Mouse (Mus musculus): ENCODE results near the gene Sec22c. TPM values are rescaled to one million over a fixed set of nuclear protein-coding genes. Genes with fewer than 3 reads are reported as not detected.
A peak's percentile ranks its signal among the peaks of the same experiment; 100 is the strongest.

The Sec22c gene
- polyA plus RNA-seq, 1 experiment from 2014 or later = 17.4 TPM

DNA sequence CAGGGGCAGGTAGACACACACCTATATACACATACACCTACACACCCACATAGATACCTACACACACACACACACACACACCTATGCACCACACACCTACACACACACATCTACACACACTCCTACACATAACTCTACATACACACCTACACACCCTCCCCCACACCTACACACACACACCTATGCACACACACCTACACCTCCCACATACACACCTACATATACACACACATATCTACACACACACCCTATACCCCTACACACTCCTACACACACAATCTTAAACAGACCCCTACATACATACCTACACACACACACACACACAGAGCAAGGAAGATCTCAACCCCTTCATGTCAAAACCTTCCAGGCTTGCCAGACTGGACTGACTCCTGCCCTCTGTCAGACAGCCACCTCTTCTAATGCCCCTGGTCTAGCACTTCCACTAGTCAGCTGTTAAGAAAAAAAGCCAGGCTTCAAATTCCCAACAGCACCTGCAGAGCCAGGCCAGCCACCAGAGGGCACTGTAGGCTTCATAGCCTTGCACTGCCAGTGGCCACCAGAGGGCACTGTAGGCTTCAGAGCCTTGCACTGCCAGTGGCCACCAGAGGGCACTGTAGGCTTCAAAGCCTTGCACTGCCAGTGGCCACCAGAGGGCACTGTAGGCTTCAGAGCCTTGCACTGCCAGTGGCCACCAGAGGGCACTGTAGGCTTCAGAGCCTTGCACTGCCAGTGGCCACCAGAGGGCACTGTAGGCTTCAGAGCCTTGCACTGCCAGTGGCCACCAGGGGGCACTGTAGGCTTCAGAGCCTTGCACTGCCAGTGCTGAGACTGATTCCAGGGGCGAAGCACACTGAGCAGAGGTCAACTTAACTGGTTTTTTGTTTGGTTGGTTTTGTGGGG lies 7.9 kb downstream of the Sec22c start:
- ATAC-seq (ENCODE audit: insufficient read depth, low FRiP score, low TSS enrichment) = peak; percentile 16; the same call in 1 of the 2 replicates
- DNase-seq (ENCODE audit: low spot score) = peak; percentile 45
- H3K4me1 ChIP-seq (ENCODE audit: control insufficient read depth, insufficient read depth, low read length) = no peaks in the 10 kb centered on the region
- no peak overlapping the region for H3K4me2 ChIP-seq (ENCODE audit: low read depth)
- no peak overlapping the region for H3K4me3 ChIP-seq (ENCODE audit: low read depth, low read length)
- H3K9ac ChIP-seq (ENCODE audit: low read length) = no peak overlapping the region
- peaks cover 3% of the 10 kb centered on the region; the same call in 1 of the 2 replicates for H3K36me3 ChIP-seq (ENCODE audit: control insufficient read depth, insufficient read depth, low read length)
- no peaks in the 10 kb centered on the region for H3K9me3 ChIP-seq (ENCODE audit: control insufficient read depth, low read length)
- H3K27me3 ChIP-seq (ENCODE audit: control insufficient read depth, insufficient read depth, low read length) = no peaks in the 10 kb centered on the region
- WGBS = 100% methylated on average over 1 of the region's 1 CpGs
- no peak overlapping the region for H3K27ac ChIP-seq (ENCODE audit: low read depth, low read length)

DNA sequence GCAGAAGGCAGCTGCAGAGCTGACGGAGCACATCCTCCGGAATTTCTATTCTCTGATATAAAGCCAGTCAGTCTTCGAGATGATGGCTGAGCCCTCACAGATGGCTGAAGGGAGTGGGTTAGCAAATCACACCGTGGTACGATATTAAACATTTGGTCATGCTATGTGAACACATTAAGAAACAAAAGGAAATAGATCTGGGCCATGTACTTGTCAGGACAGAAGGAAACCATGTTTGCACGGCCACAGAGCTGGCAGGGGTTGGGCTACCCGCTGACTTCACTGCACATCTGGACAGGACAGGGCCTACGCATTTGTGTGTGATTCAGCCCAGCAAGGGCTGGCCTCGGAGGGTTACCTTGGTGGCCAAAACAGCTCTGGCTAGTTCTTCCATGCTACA lies 8.7 kb downstream of the Sec22c start:
- Histone ChIP-seq H3K36me3 (ENCODE audit: control insufficient read depth, insufficient read depth, low read length) (peaks cover 3% of the 10 kb centered on the region; the same call in 1 of the 2 replicates), H3K4me3 (ENCODE audit: low read depth, low read length) (no peak overlapping the region), H3K9me3 (ENCODE audit: control insufficient read depth, low read length) (no peaks in the 10 kb centered on the region), H3K9ac (ENCODE audit: low read length) (no peak overlapping the region), H3K4me2 (ENCODE audit: low read depth) (no peak overlapping the region), H3K4me1 (ENCODE audit: control insufficient read depth, insufficient read depth, low read length) (no peaks in the 10 kb centered on the region), H3K27ac (ENCODE audit: low read depth, low read length) (no peak overlapping the region), H3K27me3 (ENCODE audit: control insufficient read depth, insufficient read depth, low read length) (no peaks in the 10 kb centered on the region)
- DNase-seq (ENCODE audit: low spot score) (no peak), ATAC-seq (ENCODE audit: insufficient read depth, low FRiP score, low TSS enrichment) (no peak)
- 90% methylated on average over 9 of the region's 9 CpGs for WGBS

DNA sequence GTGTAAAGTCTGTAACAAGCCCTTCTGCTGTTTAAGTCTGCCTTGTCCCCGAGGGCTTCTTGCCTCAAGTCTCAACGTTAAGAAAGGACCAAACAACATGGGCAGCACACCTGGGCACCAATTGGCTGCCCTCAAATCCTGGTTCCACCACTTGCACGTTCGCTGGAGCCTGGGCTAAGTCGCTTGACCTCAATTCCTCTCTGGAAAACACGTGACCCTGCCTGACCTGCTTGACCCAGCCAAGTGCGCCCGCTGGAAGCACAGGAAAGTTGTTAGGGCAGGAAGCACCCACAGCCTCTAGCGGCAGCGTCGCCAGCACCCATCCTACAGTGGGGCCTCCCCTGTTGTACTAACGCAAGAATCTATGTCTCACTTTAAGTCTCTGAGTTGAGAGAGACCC lies 10.6 kb downstream of the Sec22c start:
- H3K27ac ChIP-seq (ENCODE audit: low read depth, low read length) = no peak overlapping the region
- DNase-seq (ENCODE audit: low spot score) = no peak
- H3K4me2 ChIP-seq (ENCODE audit: low read depth) = no peak overlapping the region
- H3K27me3 ChIP-seq (ENCODE audit: control insufficient read depth, insufficient read depth, low read length) = no peaks in the 10 kb centered on the region
- 79% methylated on average over 12 of the region's 12 CpGs for WGBS
- H3K4me1 ChIP-seq (ENCODE audit: control insufficient read depth, insufficient read depth, low read length) = no peaks in the 10 kb centered on the region
- H3K36me3 ChIP-seq (ENCODE audit: control insufficient read depth, insufficient read depth, low read length) = peaks cover 3% of the 10 kb centered on the region
- no peaks in the 10 kb centered on the region for H3K9me3 ChIP-seq (ENCODE audit: control insufficient read depth, low read length)
- H3K4me3 ChIP-seq (ENCODE audit: low read depth, low read length) = no peak overlapping the region
- no peak overlapping the region for H3K9ac ChIP-seq (ENCODE audit: low read length)
- ATAC-seq (ENCODE audit: insufficient read depth, low FRiP score, low TSS enrichment) = no peak

DNA sequence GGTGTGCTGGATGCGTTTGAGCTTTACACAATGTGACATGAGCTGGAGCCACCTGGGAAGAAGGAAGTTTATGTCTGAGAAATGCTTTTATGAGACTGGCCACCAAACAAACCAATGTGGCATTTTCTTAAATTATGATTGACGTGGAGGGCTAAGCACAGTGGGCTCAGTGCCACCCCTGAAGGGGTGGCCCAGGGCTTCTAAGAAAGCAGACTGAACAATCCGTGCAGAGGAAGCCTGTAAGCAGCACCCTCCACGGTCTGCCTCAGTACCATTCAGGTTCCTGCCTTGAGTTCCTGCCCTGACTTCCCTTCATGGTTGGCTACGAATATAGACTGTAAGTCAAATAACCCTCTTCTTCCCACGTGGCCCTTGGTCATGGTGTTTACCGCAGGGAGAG lies 14.6 kb downstream of the Sec22c start:
- no peak for ATAC-seq (ENCODE audit: insufficient read depth, low FRiP score, low TSS enrichment)
- Histone ChIP-seq H3K36me3 (ENCODE audit: control insufficient read depth, insufficient read depth, low read length) (peaks cover 5% of the 10 kb centered on the region), H3K27ac (ENCODE audit: low read depth, low read length) (peak overlapping the region; percentile 49), H3K9ac (ENCODE audit: low read length) (no peak overlapping the region), H3K27me3 (ENCODE audit: control insufficient read depth, insufficient read depth, low read length) (no peaks in the 10 kb centered on the region), H3K4me2 (ENCODE audit: low read depth) (no peak overlapping the region), H3K4me3 (ENCODE audit: low read depth, low read length) (no peak overlapping the region), H3K9me3 (ENCODE audit: control insufficient read depth, low read length) (no peaks in the 10 kb centered on the region), H3K4me1 (ENCODE audit: control insufficient read depth, insufficient read depth, low read length) (no peaks in the 10 kb centered on the region)
- WGBS = 87% methylated on average over 7 of the region's 7 CpGs
- DNase-seq (ENCODE audit: low spot score) = no peak

DNA sequence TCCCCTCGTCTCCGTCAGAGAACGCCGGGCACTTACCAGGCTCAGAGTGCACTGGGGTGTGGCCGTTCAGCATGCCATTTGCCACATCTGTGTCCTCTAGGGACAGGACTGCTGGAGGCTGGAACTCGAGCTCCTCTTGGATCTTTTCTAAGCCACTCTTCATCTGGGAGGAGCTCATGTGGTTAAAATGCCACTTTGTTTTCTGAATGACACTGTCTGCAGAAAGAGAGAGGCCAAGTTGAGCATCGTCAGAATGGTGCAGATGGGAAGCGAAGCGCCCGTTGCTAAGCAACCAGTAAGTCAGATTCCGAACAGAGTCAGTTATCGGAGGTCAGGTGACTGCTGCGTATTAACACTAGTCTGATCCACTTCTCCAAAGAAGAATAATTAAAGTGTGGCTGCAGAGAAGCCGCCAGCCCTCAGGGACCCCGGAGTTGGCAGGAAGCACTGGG lies 15.1 kb downstream of the Sec22c start:
- peak overlapping the region; percentile 49; the same call in 1 of the 2 replicates for H3K27ac ChIP-seq (ENCODE audit: low read depth, low read length)
- peaks cover 6% of the 10 kb centered on the region for H3K36me3 ChIP-seq (ENCODE audit: control insufficient read depth, insufficient read depth, low read length)
- no peak overlapping the region for H3K9ac ChIP-seq (ENCODE audit: low read length)
- H3K4me1 ChIP-seq (ENCODE audit: control insufficient read depth, insufficient read depth, low read length) = no peaks in the 10 kb centered on the region
- peak; percentile 75; the same call in 1 of the 2 replicates for ATAC-seq (ENCODE audit: insufficient read depth, low FRiP score, low TSS enrichment)
- peak; percentile 50 for DNase-seq (ENCODE audit: low spot score)
- no peaks in the 10 kb centered on the region for H3K9me3 ChIP-seq (ENCODE audit: control insufficient read depth, low read length)
- 62% methylated on average over 15 of the region's 15 CpGs for WGBS
- no peak overlapping the region for H3K4me2 ChIP-seq (ENCODE audit: low read depth)
- H3K4me3 ChIP-seq (ENCODE audit: low read depth, low read length) = no peak overlapping the region
- H3K27me3 ChIP-seq (ENCODE audit: control insufficient read depth, insufficient read depth, low read length) = no peaks in the 10 kb centered on the region

DNA sequence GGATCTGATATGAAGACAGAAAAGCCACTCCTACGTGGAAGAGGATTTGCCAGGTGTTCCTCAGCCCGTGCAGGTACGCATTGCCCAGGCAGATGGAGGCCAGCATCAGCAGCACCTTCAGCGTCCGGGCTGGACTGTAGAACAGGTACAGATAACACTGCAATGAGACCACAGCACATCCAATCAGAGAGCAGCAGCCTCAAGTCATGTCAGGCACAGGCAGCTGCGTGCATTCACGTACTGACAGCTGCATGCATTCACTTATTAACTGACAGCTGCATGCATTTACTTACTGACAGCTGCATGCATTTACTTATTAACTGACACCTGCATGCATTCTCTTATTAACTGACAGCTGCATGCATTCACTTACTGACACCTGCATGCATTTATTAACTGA lies 20.6 kb downstream of the Sec22c start:
- no peak overlapping the region for H3K27ac ChIP-seq (ENCODE audit: low read depth, low read length)
- no peak overlapping the region for H3K9ac ChIP-seq (ENCODE audit: low read length)
- no peaks in the 10 kb centered on the region for H3K27me3 ChIP-seq (ENCODE audit: control insufficient read depth, insufficient read depth, low read length)
- no peak overlapping the region for H3K4me3 ChIP-seq (ENCODE audit: low read depth, low read length)
- peaks cover 8% of the 10 kb centered on the region; the same call in 1 of the 2 replicates for H3K36me3 ChIP-seq (ENCODE audit: control insufficient read depth, insufficient read depth, low read length)
- no peak overlapping the region for H3K4me2 ChIP-seq (ENCODE audit: low read depth)
- no peak for ATAC-seq (ENCODE audit: insufficient read depth, low FRiP score, low TSS enrichment)
- WGBS = 85% methylated on average over 7 of the region's 7 CpGs
- no peaks in the 10 kb centered on the region for H3K9me3 ChIP-seq (ENCODE audit: control insufficient read depth, low read length)
- DNase-seq (ENCODE audit: low spot score) = no peak
- H3K4me1 ChIP-seq (ENCODE audit: control insufficient read depth, insufficient read depth, low read length) = no peaks in the 10 kb centered on the region

DNA sequence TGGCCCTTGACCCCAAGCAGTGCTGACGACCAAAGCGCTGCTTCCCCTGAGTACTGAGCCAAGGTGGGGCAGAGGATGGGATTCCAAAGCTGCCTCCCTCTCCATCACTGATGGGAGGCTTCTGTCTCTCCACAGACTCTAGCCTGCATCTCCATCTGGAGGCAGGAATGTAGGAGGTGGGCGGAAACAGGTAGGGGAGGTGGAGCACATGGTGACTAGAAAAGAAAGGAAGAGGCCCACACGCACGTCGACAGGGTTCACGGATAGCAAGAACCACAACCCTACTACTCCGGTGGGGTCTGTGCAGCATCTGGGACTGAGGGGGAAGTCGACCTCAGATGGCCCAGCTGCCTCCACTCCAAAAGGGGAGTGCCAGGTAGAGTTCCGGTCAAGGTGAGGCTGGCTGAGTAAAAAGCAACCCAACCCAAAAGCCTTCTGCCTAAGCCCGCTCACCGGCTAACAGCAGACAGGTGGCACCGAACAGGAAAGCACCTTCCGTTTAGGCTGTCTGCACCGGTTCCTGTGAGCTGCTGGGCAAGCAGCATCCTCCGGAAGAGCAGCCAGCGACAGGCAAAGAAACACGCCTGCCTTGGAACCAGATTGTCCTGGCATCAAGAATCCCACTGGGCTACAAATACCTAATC lies 23.1 kb downstream of the Sec22c start:
- ATAC-seq (ENCODE audit: insufficient read depth, low FRiP score, low TSS enrichment) = no peak

DNA sequence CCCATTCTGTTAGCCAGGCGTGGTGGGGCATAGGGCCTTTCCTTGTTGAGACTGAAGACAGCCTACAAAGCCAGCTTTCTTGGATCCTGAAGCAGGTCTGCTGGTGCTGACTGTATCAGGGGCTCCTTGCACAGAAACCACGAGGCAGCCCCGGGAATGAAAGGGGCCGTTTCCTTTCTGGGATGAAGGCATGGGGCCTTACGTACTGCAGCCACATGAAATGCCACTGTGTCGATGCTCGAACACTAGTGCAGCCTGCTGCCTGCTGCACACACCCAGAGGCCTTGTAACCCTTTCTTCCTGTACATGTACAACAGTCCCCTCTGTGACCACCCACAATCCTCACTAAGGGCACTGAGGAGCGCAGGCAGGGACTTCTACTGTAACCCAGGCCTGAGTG lies 24.1 kb downstream of the Sec22c start:
- no peak overlapping the region for H3K4me2 ChIP-seq (ENCODE audit: low read depth)
- H3K4me1 ChIP-seq (ENCODE audit: control insufficient read depth, insufficient read depth, low read length) = 0 out of 2 replicates have a peak, but pooled peaks cover 2% of the 10 kb centered on the region
- no peaks in the 10 kb centered on the region for H3K27me3 ChIP-seq (ENCODE audit: control insufficient read depth, insufficient read depth, low read length)
- no peak overlapping the region for H3K9ac ChIP-seq (ENCODE audit: low read length)
- H3K4me3 ChIP-seq (ENCODE audit: low read depth, low read length) = no peak overlapping the region
- WGBS = 75% methylated on average over 8 of the region's 8 CpGs
- H3K27ac ChIP-seq (ENCODE audit: low read depth, low read length) = no peak overlapping the region
- no peaks in the 10 kb centered on the region for H3K9me3 ChIP-seq (ENCODE audit: control insufficient read depth, low read length)
- ATAC-seq (ENCODE audit: insufficient read depth, low FRiP score, low TSS enrichment) (no peak), DNase-seq (ENCODE audit: low spot score) (no peak)
- H3K36me3 ChIP-seq (ENCODE audit: control insufficient read depth, insufficient read depth, low read length) = peaks cover 4% of the 10 kb centered on the region; the same call in 1 of the 2 replicates

More for the DNA sequence above, 23.1 kb downstream of the Sec22c start:
- DNase-seq (ENCODE audit: low spot score) = no peak
- no peak overlapping the region for H3K4me2 ChIP-seq (ENCODE audit: low read depth)
- H3K9ac ChIP-seq (ENCODE audit: low read length) = no peak overlapping the region
- no peaks in the 10 kb centered on the region for H3K9me3 ChIP-seq (ENCODE audit: control insufficient read depth, low read length)
- H3K27ac ChIP-seq (ENCODE audit: low read depth, low read length) = no peak overlapping the region
- no peak overlapping the region for H3K4me3 ChIP-seq (ENCODE audit: low read depth, low read length)
- no peaks in the 10 kb centered on the region for H3K27me3 ChIP-seq (ENCODE audit: control insufficient read depth, insufficient read depth, low read length)
- 0 out of 2 replicates have a peak, but pooled peaks cover 2% of the 10 kb centered on the region for H3K4me1 ChIP-seq (ENCODE audit: control insufficient read depth, insufficient read depth, low read length)
- peaks cover 4% of the 10 kb centered on the region; the same call in 1 of the 2 replicates for H3K36me3 ChIP-seq (ENCODE audit: control insufficient read depth, insufficient read depth, low read length)
- 83% methylated on average over 18 of the region's 18 CpGs for WGBS
